8 mouse cellular contexts compared by ENCODE assay signal in genomic region chr12:76367096-76367995, GRCm38 (mm10). TPM values are rescaled to one million over a fixed set of nuclear protein-coding genes. Genes with fewer than 3 reads are reported as not detected.
DNase-seq lines count a peak whose midpoint lies in the region; ATAC-seq and TF ChIP-seq lines count a peak whose summit lies in the region.

No protein-coding gene starts in this region.

- H3K4me2 ChIP-seq in forebrain, embryonic 15.5 days (replicated peaks) = peak overlapping the region; percentile 90
- peak overlapping the region; percentile 78 for H3K4me2 ChIP-seq in midbrain, embryonic 11.5 days

- H3K27ac ChIP-seq in forebrain, embryonic 15.5 days (replicated peaks) = no peak overlapping the region
- H3K27ac ChIP-seq in kidney, adult 2 months (ENCODE audit: insufficient read depth, low read depth, low read length) = no peak overlapping the region
- no peak overlapping the region for H3K27ac ChIP-seq in midbrain, embryonic 11.5 days (ENCODE audit: low read depth, low read length)

- DNase-seq in urinary bladder, postnatal 14 days (ENCODE audit: low spot score) = peak; percentile 46
- no peak for DNase-seq in urinary bladder, adult 2 months (ENCODE audit: low spot score)
- peak; percentile 54 for DNase-seq in c-Kit-positive CD71-positive TER-119-negative erythroid progenitor cells, embryonic 14.5 days (ENCODE audit: low read depth)
- DNase-seq in kidney, adult 2 months = peak; percentile 64
- DNase-seq in midbrain, embryonic 11.5 days (ENCODE audit: low spot score, missing footprints) = peak; percentile 89
- DNase-seq in ovary, adult 18-20 months (ENCODE audit: low spot score) = no peak
- no peak for DNase-seq in left cerebral cortex, adult 18-20 months (ENCODE audit: low spot score in 2 of 2)

- 24% methylated on average over 14 of the region's 14 CpGs for WGBS in forebrain, embryonic 15.5 days
- 34% methylated on average over 14 of the region's 14 CpGs for WGBS in kidney, adult 2 months
- WGBS in midbrain, embryonic 11.5 days = 33% methylated on average over 14 of the region's 14 CpGs

- TF ChIP-seq CTCF in kidney, adult 2 months (conservative IDR thresholded peaks at IDR 0.05; ENCODE audit: insufficient read depth, insufficient read length, low read depth, low read length) = no peak

- no peaks in the 10 kb centered on the region for H3K36me3 ChIP-seq in forebrain, embryonic 15.5 days
- H3K36me3 ChIP-seq in kidney, adult 2 months (ENCODE audit: control insufficient read depth, insufficient read depth, low read length) = no peaks in the 10 kb centered on the region
- no peaks in the 10 kb centered on the region for H3K36me3 ChIP-seq in midbrain, embryonic 11.5 days (ENCODE audit: control insufficient read depth, insufficient read depth, low read length)

- H3K9ac ChIP-seq in forebrain, embryonic 15.5 days (replicated peaks) = peak overlapping the region; percentile 99; the same call in 1 of the 2 replicates
- H3K9ac ChIP-seq in midbrain, embryonic 11.5 days (ENCODE audit: low read length) = peak overlapping the region; percentile 26

- no peaks in the 10 kb centered on the region for H3K9me3 ChIP-seq in forebrain, embryonic 15.5 days
- no peaks in the 10 kb centered on the region for H3K9me3 ChIP-seq in midbrain, embryonic 11.5 days (ENCODE audit: control insufficient read depth, low read length)

- H3K27me3 ChIP-seq in forebrain, embryonic 15.5 days = no peaks in the 10 kb centered on the region
- H3K27me3 ChIP-seq in kidney, adult 2 months (replicated peaks; ENCODE audit: control insufficient read depth, insufficient read depth, low read length) = no peaks in the 10 kb centered on the region
- no peaks in the 10 kb centered on the region for H3K27me3 ChIP-seq in midbrain, embryonic 11.5 days (ENCODE audit: control insufficient read depth, insufficient read depth, low read length)

- no peak for ATAC-seq in forebrain, embryonic 15.5 days (replicated peaks)
- no peak for ATAC-seq in midbrain, embryonic 11.5 days (ENCODE audit: low FRiP score)

- H3K4me3 ChIP-seq in forebrain, embryonic 15.5 days = peak overlapping the region; percentile 66
- no peak overlapping the region for H3K4me3 ChIP-seq in kidney, adult 2 months (ENCODE audit: insufficient read depth, low read depth, low read length)
- H3K4me3 ChIP-seq in midbrain, embryonic 11.5 days (ENCODE audit: low read depth, low read length) = peak overlapping the region; percentile 15; the same call in 1 of the 2 replicates

- no peak for TF ChIP-seq POLR2A in kidney, adult 2 months (IDR thresholded peaks at IDR 0.05; ENCODE audit: low read depth, low read length)

- peaks cover 34% of the 10 kb centered on the region for H3K4me1 ChIP-seq in forebrain, embryonic 15.5 days
- H3K4me1 ChIP-seq in kidney, adult 2 months (ENCODE audit: control insufficient read depth, insufficient read depth, low read length) = peaks cover 12% of the 10 kb centered on the region; the same call in 1 of the 2 replicates
- H3K4me1 ChIP-seq in midbrain, embryonic 11.5 days (ENCODE audit: control insufficient read depth, insufficient read depth, low read length) = peaks cover 23% of the 10 kb centered on the region

RNA-seq across cellular contexts. Expression of gene Zbtb25, which starts 2.1 kb away (rescaled TPM):
- 11.2 and 13.5 TPM in 2 replicates for polyA plus RNA-seq in urinary bladder, adult 2 months (2012; rRNA removed)
- polyA plus RNA-seq in forebrain, embryonic 15.5 days (2015; fragmentation: Nextera tagmentation; extraction: Ambion mirVana) = 16.2 and 19.0 TPM in 2 replicates
- 4.9 and 5.9 TPM in 2 replicates for polyA plus RNA-seq in kidney, adult 2 months (2012; rRNA removed)
- 20.9 and 23.4 TPM in 2 replicates for polyA plus RNA-seq in midbrain, embryonic 11.5 days (2014; fragmentation: Nextera tagmentation; extraction: Ambion mirVana)
- 10 to 100 TPM; 15.9 to 16.6 TPM for total RNA-seq in left cerebral cortex, adult 18-20 months (2021)

RNA-seq across cellular contexts. Expression of gene Zbtb1, which starts 2.7 kb away (rescaled TPM):
- polyA plus RNA-seq in urinary bladder, adult 2 months (2012; rRNA removed) = 5.9 and 6.3 TPM in 2 replicates
- 4.5 TPM in 2 replicates for polyA plus RNA-seq in forebrain, embryonic 15.5 days (2015; fragmentation: Nextera tagmentation; extraction: Ambion mirVana)
- 1.5 and 1.6 TPM in 2 replicates for polyA plus RNA-seq in kidney, adult 2 months (2012; rRNA removed)
- 7.6 and 7.8 TPM in 2 replicates for polyA plus RNA-seq in midbrain, embryonic 11.5 days (2014; fragmentation: Nextera tagmentation; extraction: Ambion mirVana)
- total RNA-seq in left cerebral cortex, adult 18-20 months (2021) = 1 to 10 TPM; 5.6 to 6.1 TPM

RNA-seq across cellular contexts. Expression of gene Hspa2, which starts 36.6 kb away (rescaled TPM):
- 52.9 and 65.7 TPM in 2 replicates for polyA plus RNA-seq in urinary bladder, adult 2 months (2012; rRNA removed)
- 4.5 and 5.7 TPM in 2 replicates for polyA plus RNA-seq in forebrain, embryonic 15.5 days (2015; fragmentation: Nextera tagmentation; extraction: Ambion mirVana)
- polyA plus RNA-seq in kidney, adult 2 months (2012; rRNA removed) = 11.8 and 14.0 TPM in 2 replicates
- 5.1 and 7.0 TPM in 2 replicates for polyA plus RNA-seq in midbrain, embryonic 11.5 days (2014; fragmentation: Nextera tagmentation; extraction: Ambion mirVana)
- total RNA-seq in left cerebral cortex, adult 18-20 months (2021) = 10 to 100 TPM; 63.8 to 79.8 TPM

RNA-seq across cellular contexts. Expression of gene Akap5, which starts 42.7 kb away (rescaled TPM):
- polyA plus RNA-seq in urinary bladder, adult 2 months (2012; rRNA removed) = 4.6 and 7.6 TPM in 2 replicates
- 7.3 and 7.4 TPM in 2 replicates for polyA plus RNA-seq in forebrain, embryonic 15.5 days (2015; fragmentation: Nextera tagmentation; extraction: Ambion mirVana)
- polyA plus RNA-seq in kidney, adult 2 months (2012; rRNA removed) = 0.19 and 0.27 TPM in 2 replicates
- 4.1 TPM in 2 replicates for polyA plus RNA-seq in midbrain, embryonic 11.5 days (2014; fragmentation: Nextera tagmentation; extraction: Ambion mirVana)
- 10 to 100 TPM; 81.5 to 81.9 TPM for total RNA-seq in left cerebral cortex, adult 18-20 months (2021)

RNA-seq across cellular contexts. Expression of gene Ppp1r36, which starts 50.0 kb away (rescaled TPM):
- 11.8 TPM in 2 replicates for polyA plus RNA-seq in urinary bladder, adult 2 months (2012; rRNA removed)
- polyA plus RNA-seq in forebrain, embryonic 15.5 days (2015; fragmentation: Nextera tagmentation; extraction: Ambion mirVana) = 1.2 TPM in 2 replicates
- 0.23 and 0.31 TPM in 2 replicates for polyA plus RNA-seq in kidney, adult 2 months (2012; rRNA removed)
- 0.39 and 0.51 TPM in 2 replicates for polyA plus RNA-seq in midbrain, embryonic 11.5 days (2014; fragmentation: Nextera tagmentation; extraction: Ambion mirVana)
- total RNA-seq in left cerebral cortex, adult 18-20 months (2021) = 1 to 10 TPM; 1.6 to 1.8 TPM

Comparison
In these comparisons a context has a peak if more than half of its experiments do, and no peak if none do; other contexts are left out.
1. DNase-seq: peak in urinary bladder, postnatal 14 days (single experiment), c-Kit-positive CD71-positive TER-119-negative erythroid progenitor cells, embryonic 14.5 days (single experiment), kidney, adult 2 months (single experiment) and midbrain, embryonic 11.5 days (single experiment); none in urinary bladder, adult 2 months (single experiment), ovary, adult 18-20 months (single experiment) and left cerebral cortex, adult 18-20 months (0 of 2).